In the genomic region with DNA sequence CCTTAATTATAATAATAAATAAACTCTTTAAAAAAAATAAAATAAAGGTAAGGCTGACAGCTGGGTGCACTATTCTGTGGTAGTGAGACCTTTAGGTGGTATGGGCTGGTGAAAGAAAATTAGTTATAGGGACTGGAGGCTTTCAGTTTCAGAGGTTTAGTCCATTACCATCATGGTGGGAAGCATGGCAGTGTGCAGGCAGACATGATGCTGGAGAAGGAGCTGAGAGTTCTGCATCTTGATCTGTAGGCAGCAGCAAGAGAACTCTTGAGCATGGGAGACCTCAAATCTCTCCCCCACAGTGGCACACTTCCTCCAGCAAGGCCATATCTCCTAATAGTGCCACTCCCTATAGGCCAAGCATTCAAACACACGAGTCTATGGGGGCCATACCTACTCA, we compare ENCODE assay signal across 39 mouse cellular contexts. TPM values are rescaled to one million over a fixed set of nuclear protein-coding genes. Genes with fewer than 3 reads are reported as not detected.
"Had no signal": no experiment of that assay in that cellular context is flagged by ENCODE, and none has a peak within 500 bp of the region (broad histone marks: within the 10 kb centered on the region; RNA-seq: fewer than 3 reads in every experiment).

No protein-coding gene starts in this region.

- H3K27me3 ChIP-seq: heart, embryonic 12.5 days; hindbrain, embryonic 13.5 days; hindbrain, embryonic 15.5 days; kidney, embryonic 15.5 days; limb, embryonic 13.5 days; limb, embryonic 15.5 days; liver, embryonic 12.5 days had no signal

- H3K4me1 ChIP-seq: heart, embryonic 10.5 days; heart, embryonic 12.5 days; hindbrain, embryonic 13.5 days; hindbrain, embryonic 15.5 days; kidney, embryonic 15.5 days; limb, embryonic 13.5 days; limb, embryonic 15.5 days; liver, embryonic 12.5 days had no signal

- H3K36me3 ChIP-seq: heart, embryonic 10.5 days; heart, embryonic 12.5 days; hindbrain, embryonic 13.5 days; hindbrain, embryonic 15.5 days; kidney, embryonic 15.5 days; limb, embryonic 13.5 days; limb, embryonic 15.5 days; liver, embryonic 12.5 days had no signal

- H3K27ac ChIP-seq: heart, embryonic 10.5 days; hindbrain, embryonic 13.5 days; hindbrain, embryonic 15.5 days; hindbrain, postnatal 0 days; kidney, embryonic 15.5 days; kidney, postnatal 0 days; limb, embryonic 13.5 days; limb, embryonic 15.5 days; liver, embryonic 12.5 days had no signal

- DNase-seq: gastrocnemius, postnatal 14 days; gastrocnemius, postnatal 36 days; heart, adult 18-20 months; heart, postnatal 10 days; kidney, adult 11 months; kidney, adult 2 months; kidney, adult 9 months; kidney, postnatal 14 days; kidney, postnatal 36 days; layer of hippocampus, adult 9-11 months; layer of hippocampus, postnatal 36 days; left cerebral cortex, postnatal 4 days had no signal

- H3K4me3 ChIP-seq: heart, embryonic 10.5 days; heart, embryonic 12.5 days; hindbrain, embryonic 13.5 days; hindbrain, embryonic 15.5 days; kidney, embryonic 15.5 days; limb, embryonic 13.5 days; limb, embryonic 15.5 days; liver, embryonic 12.5 days had no signal

RNA-seq across cellular contexts. Expression of a gene that starts 17.7 kb away (rescaled TPM):
- total RNA-seq: hematopoietic stem cell, adult 5-6 weeks; liver, adult 2 months had no signal
- polyA plus RNA-seq: kidney, postnatal 0 days; liver, adult 2 months; liver, embryonic 12.5 days had no signal

RNA-seq across cellular contexts. Expression of a gene that starts 55.7 kb away (rescaled TPM):
- total RNA-seq: hematopoietic stem cell, adult 5-6 weeks had no signal
- polyA plus RNA-seq: liver, embryonic 12.5 days had no signal

RNA-seq across cellular contexts. Expression of a gene that starts 57.9 kb away (rescaled TPM):
- total RNA-seq: gastrocnemius, adult 18-20 months; gastrocnemius, adult 8-10 months; gastrocnemius, postnatal 36 days; heart, adult 18-20 months; heart, adult 8-10 months; heart, postnatal 10 days; hematopoietic stem cell, adult 5-6 weeks; hindbrain, postnatal 0 days; layer of hippocampus, adult 18-20 months; layer of hippocampus, postnatal 14 days; left cerebral cortex, adult 18-20 months; left cerebral cortex, adult 8-10 months; left cerebral cortex, postnatal 10 days; left cerebral cortex, postnatal 25 days; left cerebral cortex, postnatal 4 days had no signal
- polyA plus RNA-seq: heart, embryonic 10.5 days; heart, embryonic 12.5 days; heart, embryonic 14.5 days; heart, embryonic 16.5 days; hindbrain, embryonic 11.5 days; hindbrain, embryonic 13.5 days; hindbrain, embryonic 15.5 days; hindbrain, postnatal 0 days; intestine, embryonic 14.5 days; intestine, embryonic 16.5 days; kidney, adult 2 months; kidney, embryonic 15.5 days; kidney, postnatal 0 days; limb, embryonic 11.5 days; limb, embryonic 13.5 days; limb, embryonic 15.5 days; liver, embryonic 12.5 days had no signal
